Mouse (Mus musculus): ENCODE measurements around the gene Rgl1.
"Not testable (repeated sequence)": the region's sequence is repeated elsewhere in the genome, so short reads cannot be mapped to it uniquely, and the experiment has no call there.

Rgl1 gene

GRCm38 (mm10) chr1:152651495-152651874, 114.7 kb downstream of the Rgl1 start:
- no peak for DNase-seq

- no peak for DNase-seq
These were observed 115.2 kb downstream of the Rgl1 start for GRCm38 (mm10) chr1:152650856-152651494.

- DNase-seq: no peak
These were observed 118.1 kb downstream of the Rgl1 start for GRCm38 (mm10) chr1:152648052-152648451.

- DNase-seq: not testable (repeated sequence)
These were observed 123.9 kb downstream of the Rgl1 start for GRCm38 (mm10) chr1:152642207-152642606.

GRCm38 (mm10) chr1:152640195-152640981, 125.8 kb downstream of the Rgl1 start:
- peak; percentile 93 to 95 for DNase-seq

GRCm38 (mm10) chr1:152639344-152639743, 126.8 kb downstream of the Rgl1 start:
- DNase-seq: no peak

GRCm38 (mm10) chr1:152634638-152635037, 131.5 kb downstream of the Rgl1 start:
- DNase-seq: no peak

- DNase-seq: peak in 1 of 2 experiments; percentile 22
These were observed 136.4 kb downstream of the Rgl1 start for GRCm38 (mm10) chr1:152629780-152630179.

GRCm38 (mm10) chr1:152625651-152626050, 140.5 kb downstream of the Rgl1 start:
- DNase-seq: peak in 1 of 2 experiments; percentile 7

- DNase-seq: peak; percentile 88 to 92
These were observed 141.3 kb downstream of the Rgl1 start for GRCm38 (mm10) chr1:152624644-152625454.

- DNase-seq: peak; percentile 65 to 74
These were observed 142.5 kb downstream of the Rgl1 start for GRCm38 (mm10) chr1:152623375-152624270.

GRCm38 (mm10) chr1:152622765-152623211, 143.4 kb downstream of the Rgl1 start:
- peak; percentile 73 to 80 for DNase-seq

GRCm38 (mm10) chr1:152621624-152622023, 144.5 kb downstream of the Rgl1 start:
- DNase-seq: no peak

- DNase-seq: no peak
These were observed 146.8 kb downstream of the Rgl1 start for GRCm38 (mm10) chr1:152619396-152619795.

GRCm38 (mm10) chr1:152618896-152619295, 147.3 kb downstream of the Rgl1 start:
- DNase-seq: no peak

- DNase-seq: no peak
These were observed 147.8 kb downstream of the Rgl1 start for GRCm38 (mm10) chr1:152618381-152618780.

- peak in 1 of 2 experiments; percentile 30 for DNase-seq
These were observed 148.3 kb downstream of the Rgl1 start for GRCm38 (mm10) chr1:152617745-152618342.

GRCm38 (mm10) chr1:152616777-152617057, 149.4 kb downstream of the Rgl1 start:
- DNase-seq: no peak

GRCm38 (mm10) chr1:152615987-152616776, 150.0 kb downstream of the Rgl1 start:
- DNase-seq: peak in 1 of 2 experiments; percentile 24

GRCm38 (mm10) chr1:152614743-152615380, 151.3 kb downstream of the Rgl1 start:
- peak; percentile 60 to 84 for DNase-seq
